Mouse (Mus musculus) large intestine, adult 2 months (tissue): Measurements from ENCODE around the gene Gmds. TPM values are rescaled to one million over a fixed set of nuclear protein-coding genes. Genes with fewer than 3 reads are reported as not detected.

ENCODE experiments used
- DNase-seq: peaks from one replicate; pipeline ENCODE4 v3.0.0-alpha.2; 2012; ENCODE audit warnings: low read depth, low spot score
- WGBS: fragments of 180-500 bp; shearing (Covaris S2); methylation state at CpG from one replicate; pipeline ENCODE4 v1.1.7; 2018; 5-methylcytosine and 5-hydroxymethylcytosine counted together
- polyA plus RNA-seq: library from polyadenylated mRNA; depleted of rRNA; stranded (reverse); fragments of >200 nt; gene quantifications from 2 replicates; pipeline ENCODE4 v1.2.3, GENCODE M21; 2012

Gmds gene
- polyA plus RNA-seq, 1 experiment = 270 TPM

DNA sequence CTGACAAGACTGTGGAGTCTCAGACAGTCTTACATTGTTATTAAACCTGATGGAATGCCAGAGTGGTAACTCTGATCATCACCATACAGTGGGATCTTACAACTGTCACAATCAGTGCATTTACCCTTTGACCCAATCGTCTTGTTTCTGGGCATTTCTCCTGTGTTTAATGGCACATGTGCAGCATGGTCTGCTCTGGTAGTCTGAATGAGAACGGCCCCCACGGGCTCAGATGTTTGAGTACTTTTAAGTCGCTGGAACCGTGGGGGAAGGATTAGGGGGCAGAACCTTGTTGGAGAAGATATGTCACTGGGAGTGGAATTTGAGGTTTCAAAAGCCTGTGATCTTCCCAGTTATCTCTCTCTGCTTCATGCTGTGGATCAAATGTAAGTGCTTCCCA is 565.7 kb downstream of the Gmds start:
- DNase-seq = no peak
- 80% methylated on average over 5 of the region's 5 CpGs for WGBS
